Mouse (Mus musculus) MEL (cell line): ENCODE measurements around the gene Tbc1d14. TPM values are rescaled to one million over a fixed set of nuclear protein-coding genes. Genes with fewer than 3 reads are reported as not detected.

Source experiments
- DNase-seq: peaks from one replicate; pipeline ENCODE4 v3.0.0; 2011; ENCODE audit warnings: low read depth, low spot score
- H3K27ac ChIP-seq: 2 replicates; pipeline ENCODE4 v1.5.1; 2012; ENCODE audit warnings: low read depth, mild to moderate bottlenecking, control low read depth, low read length, moderate library complexity; ENCODE audit not compliant: control insufficient read depth
- H3K27me3 ChIP-seq, 2 experiments: fragments of 150-350 bp in 1 of 2; sonication (generic) in 1 of 2; 2 replicates each; pipeline ENCODE4 v1.6.1; 2012; ENCODE audit warnings: low read length in 2 of 2, mild to moderate bottlenecking in 2 of 2, improper control_type of control experiment in 1 of 2, moderate library complexity in 1 of 2; ENCODE audit not compliant: insufficient read depth in 2 of 2, control insufficient read depth in 1 of 2
- H3K36me3 ChIP-seq, 2 experiments: 2 replicates each; pipeline ENCODE4 v1.6.1; 2012 to 2014; ENCODE audit warnings: low read length in 2 of 2, improper control_type of control experiment in 1 of 2, inconsistent platforms in 1 of 2, mild to moderate bottlenecking in 1 of 2; ENCODE audit not compliant: insufficient read depth in 2 of 2, control insufficient read depth in 1 of 2
- H3K4me1 ChIP-seq, 2 experiments: fragments of 150-350 bp in 1 of 2; sonication (generic) in 1 of 2; 2 replicates each; pipeline ENCODE4 v1.6.1; 2012; ENCODE audit warnings: low read length in 2 of 2, improper control_type of control experiment in 1 of 2, mild to moderate bottlenecking in 1 of 2; ENCODE audit not compliant: insufficient read depth in 2 of 2, control insufficient read depth in 1 of 2
- H3K4me3 ChIP-seq, 2 experiments: fragments of 150-350 bp in 1 of 2; sonication (generic) in 1 of 2; 2 replicates each; pipeline ENCODE4 v1.5.1; 2012; ENCODE audit warnings: low read depth in 2 of 2, low read length in 2 of 2, mild to moderate bottlenecking in 2 of 2, moderate library complexity in 2 of 2, control low read depth in 1 of 2, improper control_type of control experiment in 1 of 2; ENCODE audit not compliant: control insufficient read depth in 1 of 2, insufficient read depth in 1 of 2
- H3K79me2 ChIP-seq: 2 replicates; pipeline ENCODE4 v1.6.1; 2012; ENCODE audit warnings: mild to moderate bottlenecking, low read length, moderate library complexity; ENCODE audit not compliant: control insufficient read depth, poor library complexity, insufficient read depth
- H3K9ac ChIP-seq: 2 replicates; pipeline ENCODE4 v1.6.1; 2012; ENCODE audit warnings: low read depth, mild to moderate bottlenecking, control low read depth, low read length, moderate library complexity; ENCODE audit not compliant: control insufficient read depth, poor library complexity, severe bottlenecking
- H3K9me3 ChIP-seq: fragments of 150-350 bp; sonication (generic); replicated peaks from 2 replicates; pipeline ENCODE4 v1.6.1; 2012; ENCODE audit warnings: mild to moderate bottlenecking, low read length, improper control_type of control experiment, moderate library complexity; ENCODE audit not compliant: insufficient read depth
- BHLHE40 ChIP-seq: IDR thresholded peaks from 2 replicates; pipeline ENCODE4 v1.6.1; 2012; ENCODE audit warnings: low read depth, mild to moderate bottlenecking, inconsistent platforms, low read length, improper control_type of control experiment, borderline replicate concordance
- EP300 ChIP-seq, 2 experiments: IDR thresholded peaks; 2 replicates each; pipeline ENCODE4 v1.6.1; 2011; ENCODE audit warnings: improper control_type of control experiment in 2 of 2, low read length in 2 of 2, low read depth in 1 of 2, mild to moderate bottlenecking in 1 of 2
- GATA1 ChIP-seq: IDR thresholded peaks from 2 replicates; pipeline ENCODE4 v1.6.1; 2011; ENCODE audit warnings: low read depth, low read length, improper control_type of control experiment
- KAT2A ChIP-seq: conservative IDR thresholded peaks from 2 replicates; pipeline ENCODE4 v1.6.1; 2012; ENCODE audit warnings: low read depth, low read length, improper control_type of control experiment, inconsistent platforms
- MAFK ChIP-seq: IDR thresholded peaks from 2 replicates; pipeline ENCODE4 v1.6.1; 2011; ENCODE audit warnings: low read depth, mild to moderate bottlenecking, low read length, improper control_type of control experiment, borderline replicate concordance
- MAZ ChIP-seq: IDR thresholded peaks from 2 replicates; pipeline ENCODE4 v1.6.1; 2012; ENCODE audit warnings: low read depth, mild to moderate bottlenecking, inconsistent platforms, low read length, improper control_type of control experiment
- MXI1 ChIP-seq: IDR thresholded peaks from 2 replicates; pipeline ENCODE4 v1.6.1; 2011; ENCODE audit warnings: mild to moderate bottlenecking, low read depth, low read length, improper control_type of control experiment
- RCOR1 ChIP-seq: IDR thresholded peaks from 2 replicates; pipeline ENCODE4 v1.6.1; 2012; ENCODE audit warnings: low read depth, mild to moderate bottlenecking, inconsistent platforms, low read length, improper control_type of control experiment
- SMC3 ChIP-seq: IDR thresholded peaks from 2 replicates; pipeline ENCODE4 v1.6.1; 2011; ENCODE audit warnings: low read depth, low read length, improper control_type of control experiment
- TAL1 ChIP-seq: IDR thresholded peaks from 2 replicates; pipeline ENCODE4 v1.6.1; 2012; ENCODE audit warnings: mild to moderate bottlenecking, inconsistent platforms, low read length, moderate library complexity, mixed read lengths
- TCF12 ChIP-seq: IDR thresholded peaks from 2 replicates; pipeline ENCODE4 v1.6.1; 2014; ENCODE audit warnings: low read depth, mild to moderate bottlenecking, inconsistent platforms, low read length, improper control_type of control experiment, moderate library complexity
- UBTF ChIP-seq: IDR thresholded peaks from 2 replicates; pipeline ENCODE4 v1.6.1; 2012; ENCODE audit warnings: low read depth, mild to moderate bottlenecking, inconsistent platforms, low read length, improper control_type of control experiment, moderate library complexity, borderline replicate concordance; ENCODE audit not compliant: insufficient read depth
- ZC3H11A ChIP-seq: IDR thresholded peaks from 2 replicates; pipeline ENCODE4 v1.6.1; 2012; ENCODE audit warnings: low read depth, mild to moderate bottlenecking, inconsistent platforms, low read length, improper control_type of control experiment
- ZMIZ1 ChIP-seq: IDR thresholded peaks from 2 replicates; pipeline ENCODE4 v1.6.1; 2012; ENCODE audit warnings: low read depth, mild to moderate bottlenecking, inconsistent platforms, low read length, improper control_type of control experiment, moderate library complexity
- ZNF384 ChIP-seq: IDR thresholded peaks from 2 replicates; pipeline ENCODE4 v1.6.1; 2012; ENCODE audit warnings: low read depth, mild to moderate bottlenecking, inconsistent platforms, low read length, improper control_type of control experiment
- polyA plus RNA-seq, 2 experiments: library from polyadenylated mRNA; stranded (reverse) in 1 of 2; unstranded in 1 of 2; fragments of >175 nt in 1 of 2; fragments of >200 nt in 1 of 2; gene quantifications; 2 replicates each; pipeline versions ENCODE4 v1.2.1 to v1.2.4; 2012; ENCODE audit warnings: low replicate concordance in 2 of 2, low read depth in 1 of 2; ENCODE audit not compliant: insufficient read length in 2 of 2, insufficient read depth in 1 of 2, missing spikeins in 1 of 2
- total RNA-seq: library from RNA; depleted of rRNA; stranded (reverse); fragments of 300-350 nt; gene quantifications from 2 replicates; pipeline ENCODE4 v1.2.3, GENCODE M21; 2012

Tbc1d14 gene
- total and polyA plus RNA-seq, 3 experiments = 7.3 to 35.6 TPM; not detected in 1

DNA sequence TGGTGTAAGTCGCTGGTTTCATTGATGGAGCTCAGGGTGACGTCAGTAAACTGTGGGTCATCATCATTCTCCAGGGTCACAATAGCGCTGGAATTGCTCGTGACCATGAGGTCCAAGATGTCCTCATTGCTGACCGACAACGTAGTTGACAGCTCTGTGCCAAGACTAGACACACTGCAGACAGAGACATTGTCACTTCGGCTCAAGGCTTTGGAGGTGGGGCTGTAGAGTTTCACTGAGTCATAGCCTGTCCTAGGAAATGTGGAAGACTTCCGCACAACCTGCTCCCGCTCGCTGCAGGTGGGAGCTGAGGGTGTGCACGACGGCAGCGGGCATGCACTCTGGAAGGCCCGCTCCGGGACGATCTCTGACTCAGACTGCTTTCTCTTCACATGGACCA, 21.7 kb downstream of the Tbc1d14 start:
- Histone ChIP-seq H3K27me3 (no peaks in the 10 kb centered on the region), H3K4me1 (peaks cover 5 to 15% of the 10 kb centered on the region in 2 experiments), H3K36me3 (peaks cover 0 to 18% of the 10 kb centered on the region in 2 experiments; a peak in 2 of 4 replicates), H3K9ac (no peak overlapping the region), H3K4me3 (no peak overlapping the region), H3K27ac (no peak overlapping the region), H3K9me3 (no peaks in the 10 kb centered on the region), H3K79me2 (no peaks in the 10 kb centered on the region)
- no peak for TF ChIP-seq SMC3
- TF ChIP-seq RCOR1 = no peak
- no peak for DNase-seq

DNA sequence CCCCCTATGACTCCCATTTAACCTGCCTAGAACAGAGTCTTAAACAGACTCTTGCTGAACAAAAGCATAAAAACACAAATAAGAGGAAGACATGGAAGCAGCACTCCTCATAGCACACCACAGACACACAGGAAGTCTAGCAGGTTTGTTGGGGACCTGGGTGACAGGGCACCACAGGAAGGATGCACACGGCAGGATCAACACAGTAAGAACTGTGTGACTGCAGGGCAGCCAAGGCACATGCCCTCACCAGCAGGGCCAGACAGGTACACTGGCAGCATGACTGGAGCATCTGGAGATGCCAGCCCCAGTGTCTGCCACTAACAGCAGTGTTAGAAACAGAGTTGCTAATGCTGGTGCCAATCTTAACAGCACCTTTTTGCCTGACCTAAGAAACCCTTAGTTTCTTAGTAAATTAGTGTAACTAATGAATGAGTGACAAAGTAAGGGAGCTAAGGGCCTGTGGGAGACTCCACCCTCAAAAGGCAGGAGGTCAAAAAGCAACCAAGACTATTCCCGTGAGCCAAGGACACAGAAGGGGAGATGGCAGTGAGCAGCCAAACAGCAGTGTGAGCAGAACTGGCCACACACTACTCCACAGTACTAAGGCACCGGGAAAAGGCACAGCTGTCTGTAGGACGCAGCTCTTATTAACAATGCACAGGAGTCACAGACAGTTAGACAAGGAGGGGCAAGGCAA, 22.4 kb downstream of the Tbc1d14 start:
- Histone ChIP-seq H3K27ac (no peak overlapping the region), H3K36me3 (peaks cover 0 to 18% of the 10 kb centered on the region in 2 experiments; a peak in 2 of 4 replicates), H3K9ac (no peak overlapping the region), H3K4me3 (no peak overlapping the region), H3K4me1 (peaks cover 5 to 15% of the 10 kb centered on the region in 2 experiments), H3K79me2 (no peaks in the 10 kb centered on the region), H3K9me3 (no peaks in the 10 kb centered on the region), H3K27me3 (no peaks in the 10 kb centered on the region)
- no peak for DNase-seq
- TF ChIP-seq ZC3H11A = no peak
- no peak for TF ChIP-seq MAZ
- TF ChIP-seq ZNF384 = no peak
- no peak for TF ChIP-seq MXI1
- TF ChIP-seq EP300 (IDR thresholded peaks at IDR 0.05; ENCODE audit: low read depth in 1 of 2, low read length in 2 of 2) = no peak
- TF ChIP-seq GATA1 = no peak
- no peak for TF ChIP-seq KAT2A
- no peak for TF ChIP-seq TAL1
- no peak for TF ChIP-seq MAFK
- TF ChIP-seq TCF12 = no peak
- no peak for TF ChIP-seq BHLHE40
- TF ChIP-seq ZMIZ1 = no peak
- TF ChIP-seq UBTF = no peak
